Mouse (Mus musculus) urinary bladder, adult 18-20 months (tissue): Measurements from ENCODE around the gene Krt39.

Experiments used
- DNase-seq, 2 experiments: peaks; one replicate each; pipeline ENCODE4 v3.0.0; 2022; ENCODE audit warnings: low spot score in 2 of 2, mixed read lengths in 2 of 2

The Krt39 gene

DNA sequence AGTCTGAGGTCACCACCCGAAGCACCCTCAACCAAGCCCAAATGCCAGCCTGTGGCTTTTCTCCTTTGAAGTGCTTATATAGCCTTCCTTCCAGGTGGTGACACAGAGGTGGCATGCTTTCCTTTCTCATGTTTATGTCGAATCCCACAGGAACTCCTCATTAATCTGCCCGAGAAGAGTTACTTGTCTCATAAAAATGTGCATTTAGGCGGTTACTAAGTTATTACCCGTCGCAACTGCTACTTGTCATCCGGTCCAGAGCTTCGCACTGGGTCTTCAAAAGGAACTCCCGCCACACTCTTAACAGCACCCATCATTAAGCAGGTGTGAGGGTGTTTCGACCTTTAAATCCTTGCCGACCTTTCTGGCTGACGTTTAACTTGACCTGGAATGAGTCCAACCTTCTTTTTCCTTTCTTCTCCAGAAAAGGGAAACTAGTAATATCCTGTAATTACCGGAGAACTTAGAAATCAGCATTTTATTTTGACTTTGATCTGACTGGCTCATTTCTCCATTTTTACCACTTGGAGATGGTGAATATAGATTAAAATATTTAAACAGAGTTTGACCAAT, at the start of gene Krt39:
TSS of gene Krt39 (minus strand) at position 51 of the 573 bp plus-strand sequence.
- DNase-seq = no peak

DNA sequence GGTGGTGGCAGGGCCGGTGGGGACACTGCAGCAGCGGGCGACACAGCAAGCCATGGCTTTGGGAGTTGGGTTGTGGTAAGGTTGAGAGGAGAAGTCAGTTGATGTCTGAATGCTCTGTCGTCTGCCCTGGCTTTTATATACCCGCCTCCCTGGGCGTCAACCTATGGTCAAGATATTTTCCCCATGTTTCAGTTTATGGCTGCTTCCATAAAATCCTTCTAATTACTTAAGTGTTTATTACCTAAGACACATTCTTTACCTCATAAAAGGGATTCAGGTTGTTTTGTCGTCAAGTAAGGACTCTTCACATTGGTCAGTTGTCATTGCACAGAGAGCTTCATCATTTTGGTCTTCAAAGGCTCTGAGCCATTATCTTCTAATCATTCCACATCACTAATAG, 45.4 kb upstream of the Krt39 start, which contains the start of gene Krtap3-1:
TSS of gene Krtap3-1 (minus strand) at position 101 of the 400 bp plus-strand sequence.
- no peak for DNase-seq

DNA sequence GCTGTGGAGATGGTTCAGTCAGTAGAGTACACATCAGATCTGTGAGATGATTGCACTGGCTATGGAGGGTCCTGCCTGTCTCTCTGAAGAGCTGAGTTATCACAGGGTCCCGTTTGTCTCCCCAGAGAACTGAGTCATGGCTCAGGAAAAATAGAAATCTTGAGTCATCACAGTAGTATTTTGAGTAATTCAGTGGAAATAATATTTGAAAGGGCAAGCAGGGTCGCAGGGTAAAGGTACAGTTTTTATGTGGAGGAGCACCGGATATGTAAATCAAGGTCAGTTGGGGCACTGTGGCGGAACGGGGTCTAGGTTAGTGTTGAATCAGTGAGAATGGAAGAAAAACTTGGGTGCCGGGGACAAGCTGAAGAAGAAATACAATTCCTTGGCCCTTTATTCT, 41.4 kb upstream of the Krt39 start:
- DNase-seq = no peak

DNA sequence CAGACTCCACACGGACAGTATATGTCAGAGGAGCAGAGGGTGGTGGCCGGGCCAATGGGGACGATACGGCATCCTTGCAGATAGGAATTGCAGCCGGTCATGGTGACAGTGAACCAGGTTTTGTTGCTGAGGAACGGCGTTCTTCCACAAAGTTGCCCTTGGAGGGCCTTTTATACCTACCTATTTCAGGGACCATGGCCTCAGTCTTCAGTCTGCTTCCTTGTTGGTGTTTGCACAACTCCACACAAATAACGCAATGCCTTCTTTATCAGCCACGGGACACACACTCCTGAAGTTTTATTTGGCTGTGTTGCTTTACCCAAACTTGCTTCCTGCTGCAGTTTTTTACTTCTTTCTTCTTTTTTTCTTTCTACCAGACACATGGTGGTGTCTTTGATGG, 38.2 kb upstream of the Krt39 start, which contains the start of gene Gm11939:
TSS of gene Gm11939 (minus strand) at position 101 of the 400 bp plus-strand sequence.
- no peak for DNase-seq

DNA sequence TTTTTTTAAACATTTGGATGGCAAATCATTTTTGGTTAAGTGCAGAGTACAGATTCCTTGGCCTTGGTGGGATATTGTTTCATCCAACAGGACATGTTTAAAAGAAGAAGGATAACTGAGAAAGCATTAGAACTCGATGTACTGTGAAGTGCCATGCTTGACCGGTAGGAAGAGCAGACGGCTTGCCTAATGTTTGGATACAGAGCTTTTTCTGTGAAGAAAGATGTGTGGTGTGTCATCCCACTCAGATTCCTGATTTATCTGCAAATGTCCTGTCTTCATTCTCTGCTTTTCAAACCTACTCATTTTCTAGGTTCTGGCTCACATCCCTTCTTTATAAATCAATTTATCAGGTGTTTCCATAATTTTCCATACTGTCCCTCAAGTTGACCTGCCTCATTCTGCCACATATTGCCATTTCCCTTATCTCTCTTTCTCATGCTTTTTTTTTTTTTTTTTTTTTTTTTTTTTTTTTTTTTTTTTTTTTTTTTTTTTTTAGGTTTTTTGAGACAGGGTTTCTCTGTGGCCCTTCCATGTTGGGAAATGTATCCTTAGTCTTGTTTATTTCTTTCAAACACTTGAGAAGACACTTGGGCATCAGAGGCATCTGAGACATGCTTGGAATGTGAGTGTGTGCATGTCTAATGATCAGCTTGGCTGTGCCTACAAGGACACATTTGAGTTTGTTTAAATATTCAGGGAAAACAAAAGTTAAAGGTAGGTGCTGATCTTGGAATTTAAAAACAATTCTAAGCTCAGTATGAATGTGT, 37.0 kb upstream of the Krt39 start:
- DNase-seq = no peak

DNA sequence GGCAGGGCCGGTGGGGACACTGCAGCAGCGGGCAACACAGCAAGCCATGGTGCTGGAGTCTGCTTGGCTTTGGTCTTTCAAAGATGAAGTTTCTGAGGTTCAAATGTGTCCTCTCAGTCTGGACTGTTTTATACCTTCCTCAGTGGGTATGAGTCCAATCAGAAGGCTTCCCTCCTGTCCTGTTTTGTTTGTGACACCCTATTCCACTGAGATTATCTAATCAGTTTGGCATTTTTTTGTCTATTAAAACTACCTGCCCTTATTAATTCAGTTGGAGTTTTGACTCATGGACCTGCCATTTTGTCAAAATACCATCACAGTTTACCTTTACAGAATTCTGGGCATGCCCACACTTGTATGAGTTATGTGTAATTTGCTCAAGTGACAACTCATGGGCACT, 35.6 kb upstream of the Krt39 start, which contains the start of gene Krtap3-2:
TSS of gene Krtap3-2 (minus strand) at position 101 of the 400 bp plus-strand sequence.
- no peak for DNase-seq

DNA sequence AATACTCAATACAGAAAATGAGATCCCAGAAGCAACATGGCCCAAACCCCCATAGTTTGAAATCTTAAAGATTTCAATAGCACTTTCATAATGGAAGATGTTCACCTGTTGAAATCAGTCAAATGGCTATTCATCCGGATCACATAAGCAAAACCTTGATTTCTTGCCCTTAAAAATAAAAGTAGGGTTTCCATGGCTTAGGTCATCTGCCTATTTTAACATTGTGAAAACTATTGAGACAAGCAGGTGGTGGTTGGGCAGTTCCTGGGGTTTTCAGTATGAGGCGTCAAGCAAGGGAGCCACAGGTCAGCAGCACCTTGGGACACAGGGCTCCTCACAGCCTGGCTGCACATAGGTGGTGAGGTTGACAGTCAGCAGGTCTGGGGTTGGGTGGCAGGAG, 35.1 kb upstream of the Krt39 start:
- no peak for DNase-seq

DNA sequence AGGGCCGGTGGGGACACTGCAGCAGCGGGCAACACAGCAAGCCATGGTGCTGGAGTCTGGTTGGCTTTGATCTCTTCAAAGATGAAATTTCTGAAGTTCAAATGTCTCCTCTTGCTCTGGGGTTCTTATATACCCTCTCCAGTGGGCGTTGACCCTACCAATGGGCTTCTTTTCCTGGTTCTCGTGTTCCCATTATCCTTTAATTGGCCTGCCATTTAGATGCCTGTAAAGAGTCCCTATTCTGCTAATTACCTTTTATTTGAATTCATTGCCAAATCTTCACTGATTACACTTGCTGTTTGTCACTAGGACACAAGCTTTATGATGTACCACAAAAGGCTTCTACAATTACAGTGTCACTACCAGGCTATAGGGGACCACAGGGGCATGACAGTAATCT, 29.6 kb upstream of the Krt39 start, which contains the start of gene Krtap3-3:
TSS of gene Krtap3-3 (minus strand) at position 101 of the 400 bp plus-strand sequence.
- no peak for DNase-seq

DNA sequence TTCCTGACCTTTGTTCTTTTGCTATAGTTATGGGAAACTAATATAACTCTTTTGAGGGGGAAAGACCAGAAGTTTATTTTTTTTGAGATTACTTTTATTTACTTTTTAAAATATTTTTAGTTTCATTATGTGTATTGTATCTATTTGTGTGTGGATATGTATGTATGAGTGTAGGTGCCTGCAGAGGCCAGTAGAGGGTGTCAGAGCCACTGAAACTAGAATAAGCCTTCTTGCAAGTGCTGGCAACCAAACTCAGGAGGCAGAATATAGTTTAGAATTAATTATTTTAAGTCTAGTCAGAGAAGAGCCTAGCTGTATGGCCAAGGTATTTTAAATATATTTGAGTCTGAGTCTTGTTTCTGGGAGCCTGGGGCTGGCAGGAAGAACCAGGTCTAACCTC, 26.8 kb upstream of the Krt39 start:
- no peak for DNase-seq

DNA sequence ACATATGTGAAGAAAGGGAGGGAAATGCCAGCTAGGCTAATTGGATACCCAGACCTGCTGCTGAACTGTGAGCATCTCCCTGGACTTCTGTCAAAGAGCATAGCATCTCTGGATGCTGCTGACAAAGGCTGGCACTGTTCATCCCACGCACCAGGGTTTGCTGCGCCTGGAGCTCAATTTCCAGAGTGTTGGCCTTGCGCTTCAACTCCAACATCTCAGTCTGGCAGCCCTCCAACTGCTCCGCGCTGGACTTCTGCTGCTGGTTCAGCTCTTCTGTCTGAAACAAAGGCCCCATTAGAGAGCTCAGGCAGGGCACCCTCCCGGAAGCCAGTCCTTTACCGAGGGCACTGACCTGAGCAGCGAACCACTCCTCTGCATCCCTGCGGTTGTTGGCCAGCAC, 18.6 kb upstream of the Krt39 start:
- no peak for DNase-seq

DNA sequence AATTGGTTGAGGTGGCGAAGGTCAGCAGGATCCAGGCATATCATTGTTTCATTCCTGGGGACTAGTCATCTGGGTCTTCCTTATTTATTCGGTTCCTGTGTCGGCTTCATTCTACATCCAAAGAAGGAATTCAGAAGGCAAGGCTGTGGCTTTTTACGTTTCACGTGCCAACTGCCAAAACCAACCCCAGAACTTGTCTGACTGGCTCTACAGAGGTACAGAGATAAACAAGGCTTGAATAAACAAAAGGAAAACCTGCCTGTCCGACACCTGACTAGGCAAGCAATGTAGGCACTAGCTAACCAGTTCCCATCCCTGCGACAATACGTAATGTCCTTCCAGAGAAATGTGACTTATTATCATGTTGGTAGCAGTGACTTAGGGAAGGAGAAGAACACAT, 7.0 kb downstream of the Krt39 start:
- peak in 1 of 2 experiments; percentile 63 for DNase-seq

DNA sequence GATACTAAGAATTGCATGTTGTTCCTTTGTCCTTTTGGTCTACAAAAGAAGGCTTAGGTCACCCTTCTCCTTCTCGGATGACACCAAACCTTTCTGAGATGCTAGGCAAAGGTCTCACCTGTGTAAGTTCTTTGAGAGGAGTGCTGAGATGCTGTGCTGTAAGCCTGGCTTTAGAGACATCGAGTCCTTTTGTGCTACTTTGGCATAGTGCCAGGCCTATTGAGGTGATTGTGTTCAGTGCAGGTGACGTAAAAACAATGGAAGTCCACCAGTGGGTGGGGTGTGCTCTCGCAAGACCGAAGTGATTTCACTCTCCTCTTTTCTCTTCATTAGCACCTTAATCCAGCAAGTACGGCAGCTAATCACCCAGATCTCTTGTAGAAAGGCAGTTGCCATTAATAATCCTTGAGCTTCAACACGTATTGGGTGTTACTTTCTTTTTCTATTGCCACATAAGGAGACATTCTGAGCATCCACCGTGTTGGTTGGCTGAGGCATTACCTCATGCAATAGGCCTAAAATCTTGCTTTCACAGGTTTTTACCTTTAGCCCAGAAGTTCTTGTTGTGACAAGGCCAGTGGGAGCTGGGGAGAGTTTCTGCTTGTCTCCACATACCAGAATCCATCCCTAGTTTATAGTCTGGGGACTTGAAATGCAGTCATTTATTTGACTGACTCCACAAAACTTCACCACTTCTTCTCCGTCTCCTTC, 20.9 kb downstream of the Krt39 start:
- no peak for DNase-seq

DNA sequence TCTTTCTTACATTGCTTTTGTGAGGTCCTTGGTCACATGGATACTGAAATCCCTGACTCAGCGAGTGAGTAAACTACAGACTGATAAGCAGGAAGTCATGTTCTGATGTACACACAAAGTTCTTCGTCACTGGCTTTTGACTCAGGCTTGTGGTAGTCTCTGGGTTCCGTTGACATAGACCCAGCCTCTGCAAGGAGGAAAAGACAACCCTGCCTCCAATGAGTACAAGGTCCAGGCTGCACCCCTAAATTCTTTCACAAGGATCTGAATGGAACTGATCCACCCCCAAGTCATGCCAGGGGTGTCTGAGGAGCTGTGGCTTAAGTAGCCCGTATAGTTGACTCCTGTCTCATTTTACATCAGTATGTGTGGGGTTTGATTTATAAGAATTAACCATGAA, 24.7 kb downstream of the Krt39 start:
- DNase-seq = no peak

DNA sequence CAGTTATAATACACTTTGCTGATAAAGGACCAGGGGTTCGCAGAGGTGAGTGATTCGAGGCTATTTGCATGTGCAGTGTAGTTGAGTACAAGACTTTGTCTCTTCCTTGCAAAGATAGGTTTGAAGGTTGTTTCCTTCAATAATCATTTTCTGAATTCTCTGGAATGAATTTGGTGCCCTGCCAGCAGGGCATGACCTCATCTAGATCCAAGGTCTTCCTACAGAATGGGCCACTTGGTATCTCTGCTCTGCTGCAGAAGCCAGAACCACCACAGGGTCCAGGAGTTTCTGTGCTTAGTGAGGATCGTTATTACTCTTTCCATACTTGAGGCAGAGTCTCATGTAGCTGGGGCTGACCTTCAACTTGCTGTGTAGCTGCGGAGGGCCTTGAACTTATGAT, 26.4 kb downstream of the Krt39 start:
- no peak for DNase-seq

DNA sequence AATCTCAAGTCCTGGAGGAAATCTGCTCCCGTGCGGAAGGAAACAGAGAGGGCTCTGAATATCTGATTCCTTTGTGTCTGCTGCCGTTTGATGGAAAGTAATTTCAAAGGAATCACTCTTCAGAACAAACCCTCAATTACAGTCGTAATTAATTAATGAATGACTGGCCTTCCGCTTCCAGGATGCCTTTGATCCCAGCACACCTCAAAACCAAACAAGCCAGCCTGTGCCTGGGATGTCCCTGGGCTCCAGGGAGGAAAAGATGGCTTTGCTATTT, 27.6 kb downstream of the Krt39 start:
- no peak for DNase-seq

DNA sequence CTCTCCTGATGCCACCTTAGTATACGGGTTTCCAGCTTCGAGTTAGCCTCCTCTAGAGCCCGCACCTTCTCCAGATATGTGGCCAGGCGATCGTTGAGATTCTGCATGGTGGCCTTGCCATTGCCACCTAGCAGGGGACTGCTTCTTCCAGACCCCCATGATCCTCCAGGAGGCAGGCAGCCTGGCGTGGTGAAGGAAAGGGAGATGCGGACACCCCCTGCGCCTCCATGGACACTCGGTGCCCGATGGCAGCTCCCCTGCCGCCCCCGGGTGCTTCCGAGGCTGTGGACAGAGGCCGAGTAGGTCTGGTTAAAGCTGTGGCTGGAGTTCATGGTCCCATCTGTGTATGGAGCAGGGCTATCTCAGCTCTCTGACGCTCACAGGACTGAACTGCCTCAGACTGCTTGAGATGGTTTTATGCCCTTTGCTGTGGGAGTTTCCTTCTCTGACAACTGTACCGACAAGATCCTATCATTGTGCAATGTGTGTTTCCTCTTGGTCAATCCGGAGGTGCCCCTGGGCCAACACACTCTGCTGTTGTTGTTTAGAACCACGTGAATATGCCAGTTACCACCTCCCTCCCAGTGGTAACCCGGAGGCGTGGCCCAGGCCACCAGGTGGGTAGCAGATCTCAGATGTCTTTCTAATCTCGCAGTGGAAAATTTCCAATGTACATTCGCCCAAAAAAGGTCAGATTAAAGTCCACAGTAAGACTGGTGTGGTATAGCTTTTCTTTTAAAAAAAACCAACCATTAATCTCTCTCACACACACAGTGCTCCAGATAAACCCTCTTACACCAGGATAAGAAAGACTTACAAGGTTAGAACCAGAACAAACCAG, 28.2 kb downstream of the Krt39 start, which contains the start of gene Krt23:
TSS of gene Krt23 (minus strand) at position 405 of the 841 bp plus-strand sequence.
- DNase-seq = peak in 1 of 2 experiments; percentile 40

DNA sequence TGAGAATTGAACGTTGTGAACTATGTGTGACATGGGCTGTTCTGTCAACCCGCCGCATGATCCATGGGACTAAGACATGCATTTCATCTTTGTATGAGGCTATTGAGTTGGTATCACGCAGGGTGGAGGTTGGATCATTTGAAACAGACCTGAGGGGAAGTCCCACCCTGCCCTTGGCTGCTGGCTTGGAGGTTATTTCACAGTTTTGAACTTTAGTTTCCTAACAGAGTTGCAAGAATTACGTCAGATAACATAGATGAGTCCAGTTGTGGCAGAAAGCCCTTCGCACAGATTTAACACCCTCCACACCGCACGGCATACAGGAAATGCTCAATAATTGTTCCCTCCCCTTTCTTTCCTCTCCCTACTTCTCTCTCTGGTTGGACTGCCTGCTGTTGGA, 30.1 kb downstream of the Krt39 start:
- no peak for DNase-seq

DNA sequence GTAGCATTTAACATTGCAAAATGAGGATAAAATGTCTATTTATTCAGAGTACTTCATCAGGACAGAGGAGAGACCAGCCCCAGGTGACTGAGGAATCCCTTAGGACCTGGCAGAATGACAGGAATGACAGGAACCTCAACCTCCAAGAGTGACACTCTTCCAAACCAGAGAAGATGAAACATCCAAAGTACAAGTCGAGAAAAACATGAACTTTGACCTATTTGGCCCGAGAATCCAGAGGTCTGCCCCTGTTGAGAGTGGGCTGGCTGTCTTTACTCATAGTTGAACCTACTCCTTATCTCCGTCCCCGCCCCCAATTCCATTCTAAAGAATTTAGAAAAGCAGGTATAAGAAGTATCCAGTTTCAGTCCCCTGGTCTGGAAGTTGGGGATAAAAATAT, 30.5 kb downstream of the Krt39 start:
- DNase-seq = no peak

DNA sequence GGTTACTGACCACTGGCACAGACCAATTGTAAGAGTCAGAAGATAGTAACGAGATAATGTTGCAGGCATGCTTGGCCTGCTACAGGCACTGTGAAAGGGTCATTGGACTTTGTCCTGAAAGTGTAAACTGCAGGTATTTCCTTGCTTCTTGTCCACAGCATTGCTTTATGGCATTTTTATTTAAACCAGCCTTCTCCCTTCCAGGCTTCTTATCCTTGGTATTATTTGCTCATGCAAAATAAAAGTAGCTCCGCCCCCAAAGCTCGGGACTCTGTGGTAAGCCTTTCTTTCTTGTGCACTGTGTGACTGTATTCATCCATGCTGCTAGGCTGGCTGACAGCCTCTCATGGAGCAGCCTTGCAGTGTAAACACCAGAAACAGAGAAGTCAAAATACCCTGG, 31.9 kb downstream of the Krt39 start:
- no peak for DNase-seq

DNA sequence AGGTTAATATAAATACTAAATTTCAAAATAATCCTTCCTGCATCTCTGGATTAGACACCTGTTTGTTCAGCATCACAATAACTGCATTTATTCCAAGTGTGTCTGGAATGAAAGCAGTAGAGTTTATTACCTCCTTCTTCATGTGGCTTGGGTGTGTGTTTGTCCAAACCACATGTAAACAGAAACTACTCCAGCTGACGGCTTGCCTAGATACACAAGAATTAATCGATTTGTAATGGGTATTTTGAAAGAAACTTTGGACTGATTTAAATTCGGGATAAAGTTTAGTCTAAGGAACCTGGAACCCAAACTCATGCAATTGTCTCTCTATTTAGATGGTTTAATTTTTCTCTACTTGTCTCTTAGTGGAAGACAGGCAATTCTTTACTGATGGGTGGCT, 46.2 kb downstream of the Krt39 start:
- DNase-seq = no peak

DNA sequence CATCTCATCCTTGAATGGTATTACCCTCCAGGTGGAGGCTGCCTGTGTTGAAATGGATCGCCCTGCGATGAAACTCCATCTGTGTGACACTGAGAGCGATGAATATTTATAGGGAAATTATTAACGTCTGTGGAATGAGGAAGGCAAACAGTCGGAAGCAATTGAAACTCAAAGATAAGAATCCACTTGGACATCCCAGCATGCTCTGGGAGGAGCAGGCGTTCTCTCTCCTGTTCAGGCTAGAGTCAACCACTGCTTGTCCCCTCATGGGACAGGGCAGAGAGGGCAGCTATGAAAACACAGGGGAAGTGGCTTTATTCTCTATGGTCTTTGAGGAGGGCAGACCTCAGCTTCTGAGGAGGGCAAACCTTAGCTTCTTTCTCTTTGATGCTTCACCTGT, 47.7 kb downstream of the Krt39 start:
- no peak for DNase-seq

DNA sequence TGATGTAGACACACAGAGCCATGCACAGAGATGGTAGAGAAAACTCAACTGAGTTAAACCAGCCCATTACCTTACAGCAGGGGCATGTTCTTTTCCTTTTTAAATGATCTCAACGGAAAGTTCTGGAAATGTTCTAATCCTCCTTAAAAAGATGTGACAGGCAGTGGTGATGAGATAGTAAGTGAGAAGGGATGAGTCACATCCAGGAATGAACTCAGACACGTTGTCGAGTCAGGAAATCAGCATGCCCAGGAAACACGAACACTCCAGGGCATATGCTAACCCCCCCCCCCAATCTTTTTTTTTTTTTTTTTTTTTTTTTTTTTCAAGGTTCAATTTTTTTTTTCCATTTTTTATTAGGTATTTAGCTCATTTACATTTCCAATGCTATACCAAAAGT, 48.7 kb downstream of the Krt39 start:
- no peak for DNase-seq
